Mouse (Mus musculus): Measurements from ENCODE around the gene Pbld1.

GRCm38 (mm10) chr10:63026795-63027160 is 33.2 kb upstream of the Pbld1 start:
- TF ChIP-seq CTCF (IDR thresholded peaks at IDR 0.05; ENCODE audit: low read depth) (no peak), EP300 (IDR thresholded peaks at IDR 0.05; ENCODE audit: low read depth) (no peak)

Data from heart, postnatal 0 days (tissue).